Mouse (Mus musculus) midbrain, embryonic 13.5 days (tissue): ENCODE measurements at regions not wholly inside any gene's neighbourhood (a gene's known extent, or its start where the extent isn't known, plus 50 kb on each side); places are given as distances from the start of the nearest gene placed in this dataset.

ENCODE experiments used
- ATAC-seq: fragments of 200-750 bp; cut with Nextera tagmentation; 2 replicates; pipeline ENCODE4 v1.8.0; 2017; ENCODE audit warnings: mild to moderate bottlenecking, moderate TSS enrichment, moderate library complexity
- H3K27ac ChIP-seq: fragments of 300-500 bp; sonication (generic); 2 replicates; pipeline ENCODE4 v1.5.1; 2015; ENCODE audit warnings: inconsistent platforms, mild to moderate bottlenecking, moderate library complexity
- H3K27me3 ChIP-seq: fragments of 300-500 bp; sonication (generic); 2 replicates; pipeline ENCODE4 v1.6.1; 2015; ENCODE audit warnings: mild to moderate bottlenecking, inconsistent platforms
- H3K36me3 ChIP-seq: fragments of 300-500 bp; sonication (generic); 2 replicates; pipeline ENCODE4 v1.6.1; 2015; ENCODE audit warnings: mild to moderate bottlenecking, inconsistent platforms
- H3K4me1 ChIP-seq: fragments of 300-500 bp; sonication (generic); replicated peaks from 2 replicates; pipeline ENCODE4 v1.6.1; 2015; ENCODE audit warnings: inconsistent platforms
- H3K4me2 ChIP-seq: fragments of 300-500 bp; sonication (generic); replicated peaks from 2 replicates; pipeline ENCODE4 v1.6.1; 2015; ENCODE audit warnings: moderate library complexity, mild to moderate bottlenecking, inconsistent platforms
- H3K4me3 ChIP-seq: fragments of 300-500 bp; sonication (generic); replicated peaks from 2 replicates; pipeline ENCODE4 v1.5.1; 2015; ENCODE audit warnings: mild to moderate bottlenecking, inconsistent platforms
- H3K9ac ChIP-seq: fragments of 300-500 bp; sonication (generic); replicated peaks from 2 replicates; pipeline ENCODE4 v1.6.1; 2015; ENCODE audit warnings: mild to moderate bottlenecking, inconsistent platforms
- H3K9me3 ChIP-seq: fragments of 300-500 bp; sonication (generic); 2 replicates; pipeline ENCODE4 v1.6.1; 2016; ENCODE audit warnings: mild to moderate bottlenecking, inconsistent platforms
- WGBS: fragments of 180-500 bp; shearing (Covaris S2); methylation state at CpG from one replicate; pipeline ENCODE4 v1.1.7; 2015; 5-methylcytosine and 5-hydroxymethylcytosine counted together

- ATAC-seq, result no peak
- H3K9me3 ChIP-seq, result no peaks in the 10 kb centered on the region
- H3K27ac ChIP-seq, result no peak overlapping the region
- no peak overlapping the region for H3K4me3 ChIP-seq
- no peaks in the 10 kb centered on the region for H3K36me3 ChIP-seq
- no peak overlapping the region for H3K9ac ChIP-seq
- WGBS, result 95% methylated on average over 6 of the region's 6 CpGs
- peaks cover 10% of the 10 kb centered on the region for H3K4me1 ChIP-seq
- no peaks in the 10 kb centered on the region; the same call in 1 of the 2 replicates for H3K27me3 ChIP-seq
- no peak overlapping the region for H3K4me2 ChIP-seq
These were observed 156.3 kb downstream of the Grm4 start for GRCm38 (mm10) chr17:27364899-27365298.

- Histone ChIP-seq H3K27ac (no peak overlapping the region), H3K4me1 (peaks cover 10% of the 10 kb centered on the region), H3K9me3 (no peaks in the 10 kb centered on the region), H3K9ac (no peak overlapping the region), H3K4me3 (no peak overlapping the region), H3K36me3 (no peaks in the 10 kb centered on the region), H3K4me2 (no peak overlapping the region), H3K27me3 (no peaks in the 10 kb centered on the region; the same call in 1 of the 2 replicates)
- no peak for ATAC-seq
- 89% methylated on average over 7 of the region's 7 CpGs for WGBS
These were observed 156.9 kb downstream of the Grm4 start for GRCm38 (mm10) chr17:27364338-27364737.

- Histone ChIP-seq H3K4me1 (peaks cover 10% of the 10 kb centered on the region), H3K4me2 (no peak overlapping the region), H3K36me3 (no peaks in the 10 kb centered on the region), H3K9me3 (no peaks in the 10 kb centered on the region), H3K27ac (no peak overlapping the region), H3K9ac (no peak overlapping the region), H3K4me3 (no peak overlapping the region), H3K27me3 (no peaks in the 10 kb centered on the region; the same call in 1 of the 2 replicates)
- no peak for ATAC-seq
- WGBS, result 86% methylated on average over 6 of the region's 6 CpGs
These were observed 157.3 kb downstream of the Grm4 start for GRCm38 (mm10) chr17:27363911-27364310.

GRCm38 (mm10) chr17:27362221-27362620 is 158.0 kb upstream of the Lemd2 start:
- Histone ChIP-seq H3K4me3 (no peak overlapping the region), H3K36me3 (no peaks in the 10 kb centered on the region), H3K27me3 (no peaks in the 10 kb centered on the region; the same call in 1 of the 2 replicates), H3K4me2 (no peak overlapping the region), H3K4me1 (peaks cover 10% of the 10 kb centered on the region), H3K27ac (no peak overlapping the region), H3K9me3 (no peaks in the 10 kb centered on the region), H3K9ac (no peak overlapping the region)
- no peak for ATAC-seq
- WGBS, result 92% methylated on average over 8 of the region's 8 CpGs

GRCm38 (mm10) chr17:27361362-27361761 is 157.1 kb upstream of the Lemd2 start:
- no peak overlapping the region for H3K4me3 ChIP-seq
- no peaks in the 10 kb centered on the region; the same call in 1 of the 2 replicates for H3K27me3 ChIP-seq
- H3K9me3 ChIP-seq, result no peaks in the 10 kb centered on the region
- H3K27ac ChIP-seq, result no peak overlapping the region
- no peak overlapping the region for H3K9ac ChIP-seq
- no peaks in the 10 kb centered on the region for H3K36me3 ChIP-seq
- peaks cover 10% of the 10 kb centered on the region for H3K4me1 ChIP-seq
- ATAC-seq, result peak; percentile 56; the same call in 1 of the 2 replicates
- 73% methylated on average over 2 of the region's 2 CpGs for WGBS
- H3K4me2 ChIP-seq, result no peak overlapping the region

- no peak for ATAC-seq
- H3K27me3 ChIP-seq, result no peaks in the 10 kb centered on the region; the same call in 1 of the 2 replicates
- no peak overlapping the region for H3K4me2 ChIP-seq
- peaks cover 16% of the 10 kb centered on the region for H3K4me1 ChIP-seq
- WGBS, result 80% methylated on average over 3 of the region's 3 CpGs
- H3K36me3 ChIP-seq, result no peaks in the 10 kb centered on the region
- H3K27ac ChIP-seq, result no peak overlapping the region
- no peaks in the 10 kb centered on the region for H3K9me3 ChIP-seq
- no peak overlapping the region for H3K9ac ChIP-seq
- H3K4me3 ChIP-seq, result no peak overlapping the region
These were observed 152.6 kb upstream of the Lemd2 start for GRCm38 (mm10) chr17:27356862-27357261.

- ATAC-seq, result no peak
- no peaks in the 10 kb centered on the region for H3K36me3 ChIP-seq
- H3K4me2 ChIP-seq, result no peak overlapping the region
- no peak overlapping the region for H3K9ac ChIP-seq
- H3K4me3 ChIP-seq, result no peak overlapping the region
- no peak overlapping the region for H3K27ac ChIP-seq
- WGBS, result 78% methylated on average over 9 of the region's 9 CpGs
- no peaks in the 10 kb centered on the region for H3K9me3 ChIP-seq
- H3K27me3 ChIP-seq, result no peaks in the 10 kb centered on the region
- H3K4me1 ChIP-seq, result peaks cover 13% of the 10 kb centered on the region; the same call in 1 of the 2 replicates
These were observed 151.4 kb upstream of the Lemd2 start for GRCm38 (mm10) chr17:27355717-27356116.

GRCm38 (mm10) chr17:27355056-27355455 is 150.8 kb upstream of the Lemd2 start:
- no peak overlapping the region for H3K4me2 ChIP-seq
- ATAC-seq, result no peak
- H3K36me3 ChIP-seq, result no peaks in the 10 kb centered on the region
- peaks cover 11% of the 10 kb centered on the region; the same call in 1 of the 2 replicates for H3K4me1 ChIP-seq
- 90% methylated on average over 4 of the region's 4 CpGs for WGBS
- no peak overlapping the region for H3K4me3 ChIP-seq
- no peak overlapping the region for H3K27ac ChIP-seq
- no peaks in the 10 kb centered on the region for H3K27me3 ChIP-seq
- no peak overlapping the region for H3K9ac ChIP-seq
- H3K9me3 ChIP-seq, result no peaks in the 10 kb centered on the region

- Histone ChIP-seq H3K4me3 (no peak overlapping the region), H3K4me2 (no peak overlapping the region), H3K9ac (no peak overlapping the region), H3K9me3 (no peaks in the 10 kb centered on the region), H3K27ac (no peak overlapping the region), H3K4me1 (no peaks in the 10 kb centered on the region; the same call in 1 of the 2 replicates), H3K36me3 (no peaks in the 10 kb centered on the region), H3K27me3 (no peaks in the 10 kb centered on the region)
- 94% methylated on average over 9 of the region's 9 CpGs for WGBS
- no peak for ATAC-seq
These were observed 145.6 kb upstream of the Lemd2 start for GRCm38 (mm10) chr17:27349911-27350310.

- 81% methylated on average over 4 of the region's 4 CpGs for WGBS
These were observed 145.2 kb upstream of the Lemd2 start for GRCm38 (mm10) chr17:27349432-27349831.

GRCm38 (mm10) chr17:27341952-27342890 is 138.0 kb upstream of the Lemd2 start:
- Histone ChIP-seq H3K9me3 (no peaks in the 10 kb centered on the region), H3K9ac (no peak overlapping the region), H3K4me2 (no peak overlapping the region), H3K36me3 (no peaks in the 10 kb centered on the region), H3K27me3 (no peaks in the 10 kb centered on the region), H3K4me3 (no peak overlapping the region), H3K27ac (no peak overlapping the region), H3K4me1 (peaks cover 11% of the 10 kb centered on the region; the same call in 1 of the 2 replicates)
- WGBS, result 49% methylated on average over 13 of the region's 14 CpGs
- ATAC-seq, result no peak

More at GRCm38 (mm10) chr17:27349432-27349831, 145.2 kb upstream of the Lemd2 start:
- Histone ChIP-seq H3K9ac (no peak overlapping the region), H3K4me2 (no peak overlapping the region), H3K9me3 (no peaks in the 10 kb centered on the region), H3K27ac (no peak overlapping the region), H3K27me3 (no peaks in the 10 kb centered on the region), H3K4me1 (no peaks in the 10 kb centered on the region; the same call in 1 of the 2 replicates), H3K36me3 (no peaks in the 10 kb centered on the region), H3K4me3 (no peak overlapping the region)
- no peak for ATAC-seq

GRCm38 (mm10) chr17:27339823-27340222 is 135.6 kb upstream of the Lemd2 start:
- no peaks in the 10 kb centered on the region for H3K9me3 ChIP-seq
- no peak overlapping the region for H3K27ac ChIP-seq
- H3K4me1 ChIP-seq, result peaks cover 22% of the 10 kb centered on the region; the same call in 1 of the 2 replicates
- no peak overlapping the region for H3K4me3 ChIP-seq
- H3K9ac ChIP-seq, result no peak overlapping the region
- 66% methylated on average over 3 of the region's 3 CpGs for WGBS
- H3K36me3 ChIP-seq, result no peaks in the 10 kb centered on the region
- ATAC-seq, result no peak
- H3K27me3 ChIP-seq, result no peaks in the 10 kb centered on the region
- no peak overlapping the region for H3K4me2 ChIP-seq
